Mouse (Mus musculus): ENCODE results near the gene Bax.

GRCm38 (mm10) chr7:45417962-45418492 lies 48.7 kb downstream of the Bax start:
- TF ChIP-seq CTCF (IDR thresholded peaks at IDR 0.05; ENCODE audit: low read depth, low read length) (no peak), POLR2A (IDR thresholded peaks at IDR 0.05; ENCODE audit: borderline replicate concordance, low read depth, low read length) (no peak)

Measured in bone marrow macrophage, adult 2 months (primary cell).